Mouse (Mus musculus) MEL (cell line): ENCODE measurements at regions not wholly inside any gene's neighbourhood (a gene's known extent, or its start where the extent isn't known, plus 50 kb on each side); places are given as distances from the start of the nearest gene placed in this dataset.

Source experiments
- DNase-seq: peaks from one replicate; pipeline ENCODE4 v3.0.0; 2011; ENCODE audit warnings: low read depth, low spot score
- H3K27ac ChIP-seq: 2 replicates; pipeline ENCODE4 v1.5.1; 2012; ENCODE audit warnings: low read depth, mild to moderate bottlenecking, control low read depth, low read length, moderate library complexity; ENCODE audit not compliant: control insufficient read depth
- H3K27me3 ChIP-seq, 2 experiments: fragments of 150-350 bp in 1 of 2; sonication (generic) in 1 of 2; 2 replicates each; pipeline ENCODE4 v1.6.1; 2012; ENCODE audit warnings: low read length in 2 of 2, mild to moderate bottlenecking in 2 of 2, improper control_type of control experiment in 1 of 2, moderate library complexity in 1 of 2; ENCODE audit not compliant: insufficient read depth in 2 of 2, control insufficient read depth in 1 of 2
- H3K36me3 ChIP-seq, 2 experiments: 2 replicates each; pipeline ENCODE4 v1.6.1; 2012 to 2014; ENCODE audit warnings: low read length in 2 of 2, improper control_type of control experiment in 1 of 2, inconsistent platforms in 1 of 2, mild to moderate bottlenecking in 1 of 2; ENCODE audit not compliant: insufficient read depth in 2 of 2, control insufficient read depth in 1 of 2
- H3K4me1 ChIP-seq, 2 experiments: fragments of 150-350 bp in 1 of 2; sonication (generic) in 1 of 2; 2 replicates each; pipeline ENCODE4 v1.6.1; 2012; ENCODE audit warnings: low read length in 2 of 2, improper control_type of control experiment in 1 of 2, mild to moderate bottlenecking in 1 of 2; ENCODE audit not compliant: insufficient read depth in 2 of 2, control insufficient read depth in 1 of 2
- H3K4me3 ChIP-seq, 2 experiments: fragments of 150-350 bp in 1 of 2; sonication (generic) in 1 of 2; 2 replicates each; pipeline ENCODE4 v1.5.1; 2012; ENCODE audit warnings: low read depth in 2 of 2, low read length in 2 of 2, mild to moderate bottlenecking in 2 of 2, moderate library complexity in 2 of 2, control low read depth in 1 of 2, improper control_type of control experiment in 1 of 2; ENCODE audit not compliant: control insufficient read depth in 1 of 2, insufficient read depth in 1 of 2
- H3K79me2 ChIP-seq: 2 replicates; pipeline ENCODE4 v1.6.1; 2012; ENCODE audit warnings: mild to moderate bottlenecking, low read length, moderate library complexity; ENCODE audit not compliant: control insufficient read depth, poor library complexity, insufficient read depth
- H3K9ac ChIP-seq: 2 replicates; pipeline ENCODE4 v1.6.1; 2012; ENCODE audit warnings: low read depth, mild to moderate bottlenecking, control low read depth, low read length, moderate library complexity; ENCODE audit not compliant: control insufficient read depth, poor library complexity, severe bottlenecking
- H3K9me3 ChIP-seq: fragments of 150-350 bp; sonication (generic); replicated peaks from 2 replicates; pipeline ENCODE4 v1.6.1; 2012; ENCODE audit warnings: mild to moderate bottlenecking, low read length, improper control_type of control experiment, moderate library complexity; ENCODE audit not compliant: insufficient read depth
- CHD1 ChIP-seq: IDR thresholded peaks from 2 replicates; pipeline ENCODE4 v1.6.1; 2012; ENCODE audit warnings: low read depth, mild to moderate bottlenecking, inconsistent platforms, low read length, improper control_type of control experiment
- CTCF ChIP-seq, 3 experiments: IDR thresholded peaks in 2 of 3; conservative IDR thresholded peaks in 1 of 3; 2 replicates each; pipeline ENCODE4 v1.5.1; 2011 to 2012; ENCODE audit warnings: low read length in 3 of 3, low read depth in 2 of 3, mild to moderate bottlenecking in 2 of 3, improper control_type of control experiment in 1 of 3, inconsistent platforms in 1 of 3, mixed read lengths in 1 of 3, moderate library complexity in 1 of 3; ENCODE audit not compliant: control insufficient read depth in 1 of 3, insufficient read depth in 1 of 3, poor library complexity in 1 of 3, severe bottlenecking in 1 of 3
- E2F4 ChIP-seq: IDR thresholded peaks from 2 replicates; pipeline ENCODE4 v1.6.1; 2011; ENCODE audit warnings: low read depth, low read length, improper control_type of control experiment, borderline replicate concordance
- ELF1 ChIP-seq: IDR thresholded peaks from 2 replicates; pipeline ENCODE4 v1.6.1; 2014; ENCODE audit warnings: low read depth, mild to moderate bottlenecking, inconsistent platforms, low read length, improper control_type of control experiment, moderate library complexity
- EP300 ChIP-seq, 2 experiments: IDR thresholded peaks; 2 replicates each; pipeline ENCODE4 v1.6.1; 2011; ENCODE audit warnings: improper control_type of control experiment in 2 of 2, low read length in 2 of 2, low read depth in 1 of 2, mild to moderate bottlenecking in 1 of 2
- ETS1 ChIP-seq: IDR thresholded peaks from 2 replicates; pipeline ENCODE4 v1.6.1; 2012; ENCODE audit warnings: low read depth, mild to moderate bottlenecking, inconsistent platforms, low read length, improper control_type of control experiment, moderate library complexity
- GABPA ChIP-seq: IDR thresholded peaks from 2 replicates; pipeline ENCODE4 v1.6.1; 2012; ENCODE audit warnings: low read depth, mild to moderate bottlenecking, inconsistent platforms, low read length, improper control_type of control experiment, moderate library complexity
- JUND ChIP-seq: IDR thresholded peaks from 2 replicates; pipeline ENCODE4 v1.6.1; 2011; ENCODE audit warnings: low read depth, mild to moderate bottlenecking, improper control_type of control experiment, low read length
- KAT2A ChIP-seq: conservative IDR thresholded peaks from 2 replicates; pipeline ENCODE4 v1.6.1; 2012; ENCODE audit warnings: low read depth, low read length, improper control_type of control experiment, inconsistent platforms
- MAFK ChIP-seq: IDR thresholded peaks from 2 replicates; pipeline ENCODE4 v1.6.1; 2011; ENCODE audit warnings: low read depth, mild to moderate bottlenecking, low read length, improper control_type of control experiment, borderline replicate concordance
- MXI1 ChIP-seq: IDR thresholded peaks from 2 replicates; pipeline ENCODE4 v1.6.1; 2011; ENCODE audit warnings: mild to moderate bottlenecking, low read depth, low read length, improper control_type of control experiment
- MYB ChIP-seq: IDR thresholded peaks from 2 replicates; pipeline ENCODE4 v1.6.1; 2011; ENCODE audit warnings: mild to moderate bottlenecking, low read depth, low read length, improper control_type of control experiment
- MYC ChIP-seq: IDR thresholded peaks from 2 replicates; pipeline ENCODE4 v1.6.1; 2011; ENCODE audit warnings: low read depth, mild to moderate bottlenecking, low read length, improper control_type of control experiment, moderate library complexity
- NELFE ChIP-seq: IDR thresholded peaks from 2 replicates; pipeline ENCODE4 v1.6.1; 2011; ENCODE audit warnings: low read depth, low read length, improper control_type of control experiment
- NRF1 ChIP-seq: IDR thresholded peaks from 2 replicates; pipeline ENCODE4 v1.6.1; 2014; ENCODE audit warnings: low read depth, mild to moderate bottlenecking, inconsistent platforms, low read length, improper control_type of control experiment, moderate library complexity; ENCODE audit not compliant: poor library complexity, insufficient read depth, severe bottlenecking
- POLR2A ChIP-seq, 2 experiments: IDR thresholded peaks; 2 replicates each; pipeline ENCODE4 v1.6.1; 2011 to 2012; ENCODE audit warnings: low read length in 2 of 2, mild to moderate bottlenecking in 2 of 2, control low read depth in 1 of 2, improper control_type of control experiment in 1 of 2, low read depth in 1 of 2, moderate library complexity in 1 of 2; ENCODE audit not compliant: control insufficient read depth in 1 of 2, insufficient read depth in 1 of 2, poor library complexity in 1 of 2
- POLR2AphosphoS2 ChIP-seq: IDR thresholded peaks from 2 replicates; pipeline ENCODE4 v1.6.1; 2011; ENCODE audit warnings: low read length, improper control_type of control experiment
- POLR2AphosphoS5 ChIP-seq: IDR thresholded peaks from 2 replicates; pipeline ENCODE4 v1.6.1; 2012; ENCODE audit warnings: low read depth, borderline replicate concordance, mild to moderate bottlenecking, inconsistent platforms, low read length, moderate library complexity, mixed read lengths
- TAL1 ChIP-seq: IDR thresholded peaks from 2 replicates; pipeline ENCODE4 v1.6.1; 2012; ENCODE audit warnings: mild to moderate bottlenecking, inconsistent platforms, low read length, moderate library complexity, mixed read lengths
- TBP ChIP-seq: IDR thresholded peaks from 2 replicates; pipeline ENCODE4 v1.8.0; 2011; ENCODE audit warnings: low read depth, low read length, improper control_type of control experiment
- USF1 ChIP-seq: IDR thresholded peaks from 2 replicates; pipeline ENCODE4 v1.6.1; 2014; ENCODE audit warnings: low read depth, mild to moderate bottlenecking, inconsistent platforms, low read length, improper control_type of control experiment, moderate library complexity
- ZKSCAN1 ChIP-seq: IDR thresholded peaks from 2 replicates; pipeline ENCODE4 v1.6.1; 2012; ENCODE audit warnings: low read depth, mild to moderate bottlenecking, inconsistent platforms, low read length, improper control_type of control experiment, moderate library complexity
- ZMIZ1 ChIP-seq: IDR thresholded peaks from 2 replicates; pipeline ENCODE4 v1.6.1; 2012; ENCODE audit warnings: low read depth, mild to moderate bottlenecking, inconsistent platforms, low read length, improper control_type of control experiment, moderate library complexity
- ZNF384 ChIP-seq: IDR thresholded peaks from 2 replicates; pipeline ENCODE4 v1.6.1; 2012; ENCODE audit warnings: low read depth, mild to moderate bottlenecking, inconsistent platforms, low read length, improper control_type of control experiment

- no peak overlapping the region for H3K27ac ChIP-seq
- no peak overlapping the region for H3K4me3 ChIP-seq
- no peaks in the 10 kb centered on the region for H3K79me2 ChIP-seq
- no peaks in the 10 kb centered on the region for H3K4me1 ChIP-seq
- TF ChIP-seq TBP: no peak
- TF ChIP-seq ELF1: no peak
- TF ChIP-seq JUND: no peak
- no peak for TF ChIP-seq CTCF (IDR thresholded peaks at IDR 0.05 in 2 of 3, conservative IDR thresholded peaks at IDR 0.05 in 1 of 3; ENCODE audit: control insufficient read depth in 1 of 3, insufficient read depth in 1 of 3, low read depth in 2 of 3, low read length in 3 of 3, poor library complexity in 1 of 3, severe bottlenecking in 1 of 3)
- TF ChIP-seq MYC: no peak
- no peak for TF ChIP-seq GABPA
- no peak for DNase-seq
- no peaks in the 10 kb centered on the region for H3K36me3 ChIP-seq
- H3K9ac ChIP-seq: no peak overlapping the region
- H3K27me3 ChIP-seq: no peaks in the 10 kb centered on the region
- no peaks in the 10 kb centered on the region for H3K9me3 ChIP-seq
These were observed 276.5 kb downstream of the Cog6 start for GRCm38 (mm10) chr3:52740466-52741026.

GRCm38 (mm10) chr3:52739526-52739925, 277.5 kb downstream of the Cog6 start:
- no peaks in the 10 kb centered on the region for H3K27me3 ChIP-seq
- no peak for TF ChIP-seq POLR2AphosphoS5
- TF ChIP-seq POLR2A (IDR thresholded peaks at IDR 0.05; ENCODE audit: control insufficient read depth in 1 of 2, insufficient read depth in 1 of 2, low read depth in 1 of 2, low read length in 2 of 2, poor library complexity in 1 of 2): no peak
- TF ChIP-seq TAL1: no peak
- TF ChIP-seq TBP: no peak
- no peak for TF ChIP-seq ZMIZ1
- TF ChIP-seq NELFE: no peak
- TF ChIP-seq MAFK: no peak
- no peak for TF ChIP-seq NRF1
- TF ChIP-seq POLR2AphosphoS2: no peak
- no peak for TF ChIP-seq EP300 (IDR thresholded peaks at IDR 0.05; ENCODE audit: low read depth in 1 of 2, low read length in 2 of 2)
- no peak for TF ChIP-seq MYB
- no peak for TF ChIP-seq ZKSCAN1
- TF ChIP-seq ZNF384: no peak
- TF ChIP-seq CHD1: no peak
- TF ChIP-seq USF1: no peak
- no peak for TF ChIP-seq MXI1
- no peak for TF ChIP-seq ETS1
- TF ChIP-seq E2F4: no peak
- TF ChIP-seq CTCF (IDR thresholded peaks at IDR 0.05 in 2 of 3, conservative IDR thresholded peaks at IDR 0.05 in 1 of 3; ENCODE audit: control insufficient read depth in 1 of 3, insufficient read depth in 1 of 3, low read depth in 2 of 3, low read length in 3 of 3, poor library complexity in 1 of 3, severe bottlenecking in 1 of 3): no peak
- TF ChIP-seq KAT2A: no peak
- no peak for DNase-seq
- H3K36me3 ChIP-seq: no peaks in the 10 kb centered on the region
- no peaks in the 10 kb centered on the region for H3K4me1 ChIP-seq
- H3K27ac ChIP-seq: no peak overlapping the region
- H3K79me2 ChIP-seq: no peaks in the 10 kb centered on the region
- no peak overlapping the region for H3K9ac ChIP-seq
- H3K4me3 ChIP-seq: no peak overlapping the region
- H3K9me3 ChIP-seq: no peaks in the 10 kb centered on the region
